Mouse (Mus musculus): ENCODE measurements around the gene Ttc21a. TPM values are rescaled to one million over a fixed set of nuclear protein-coding genes. Genes with fewer than 3 reads are reported as not detected.

The Ttc21a gene
- polyA plus RNA-seq, 1 experiment from 2014 or later: 0.20 TPM

DNA sequence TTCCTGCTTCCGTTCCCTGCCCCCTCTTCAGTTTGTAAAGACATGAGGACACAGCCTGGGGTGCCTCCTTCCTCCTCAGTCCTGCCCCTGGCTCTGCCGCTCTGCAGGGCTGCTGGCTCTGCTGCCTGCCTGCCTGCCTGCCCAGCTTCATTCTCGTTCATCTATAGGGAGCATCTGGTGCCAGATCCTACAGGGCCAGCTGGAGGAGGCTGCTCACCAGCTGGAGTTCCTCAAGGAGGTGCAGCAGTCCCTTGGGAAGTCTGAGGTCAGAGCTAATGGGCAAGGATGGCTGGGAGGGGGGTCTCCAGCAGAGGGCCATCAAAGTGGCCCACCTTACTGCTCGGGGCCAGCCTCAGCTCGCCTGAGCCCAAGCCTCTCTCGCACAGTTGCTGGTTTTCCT, 13.0 kb downstream of the Ttc21a start:
- Histone ChIP-seq H3K27ac (ENCODE audit: low read depth, low read length) (no peak overlapping the region), H3K36me3 (ENCODE audit: control insufficient read depth, insufficient read depth, low read length) (no peaks in the 10 kb centered on the region), H3K27me3 (ENCODE audit: control insufficient read depth, insufficient read depth, low read length) (no peaks in the 10 kb centered on the region), H3K9ac (ENCODE audit: low read length) (no peak overlapping the region), H3K4me3 (ENCODE audit: low read depth, low read length) (no peak overlapping the region), H3K4me1 (ENCODE audit: control insufficient read depth, insufficient read depth, low read length) (no peaks in the 10 kb centered on the region), H3K9me3 (ENCODE audit: control insufficient read depth, low read length) (no peaks in the 10 kb centered on the region), H3K4me2 (no peak overlapping the region)
- ATAC-seq (ENCODE audit: low FRiP score) (no peak), DNase-seq (ENCODE audit: low spot score, missing footprints) (no peak)
- WGBS: 53% methylated on average over 6 of the region's 6 CpGs

DNA sequence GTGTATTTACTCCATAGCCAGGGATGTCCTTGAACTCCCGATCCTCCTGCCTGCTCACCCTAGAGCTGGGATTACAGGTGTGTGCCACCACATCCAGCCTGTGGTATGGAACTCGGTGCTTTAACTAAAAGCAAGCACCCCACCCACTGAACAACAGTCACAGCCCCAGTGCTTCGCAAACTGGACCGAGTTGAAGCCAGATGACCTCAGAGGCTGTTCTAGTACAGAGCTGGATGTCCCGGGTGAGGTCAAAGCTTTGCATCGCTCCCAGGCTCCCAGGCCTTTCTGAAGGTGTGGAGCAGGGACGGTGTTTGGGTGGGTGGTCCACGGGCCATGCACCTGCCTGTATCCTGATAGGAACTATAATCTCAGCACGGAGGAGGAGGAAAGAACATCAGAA, 14.0 kb downstream of the Ttc21a start:
- no peaks in the 10 kb centered on the region for H3K27me3 ChIP-seq (ENCODE audit: control insufficient read depth, insufficient read depth, low read length)
- no peaks in the 10 kb centered on the region for H3K36me3 ChIP-seq (ENCODE audit: control insufficient read depth, insufficient read depth, low read length)
- H3K9me3 ChIP-seq (ENCODE audit: control insufficient read depth, low read length): no peaks in the 10 kb centered on the region
- no peak overlapping the region for H3K4me3 ChIP-seq (ENCODE audit: low read depth, low read length)
- H3K4me1 ChIP-seq (ENCODE audit: control insufficient read depth, insufficient read depth, low read length): no peaks in the 10 kb centered on the region
- no peak overlapping the region for H3K4me2 ChIP-seq
- DNase-seq (ENCODE audit: low spot score, missing footprints) (peak; percentile 73), ATAC-seq (ENCODE audit: low FRiP score) (no peak)
- WGBS: 88% methylated on average over 9 of the region's 9 CpGs
- no peak overlapping the region for H3K9ac ChIP-seq (ENCODE audit: low read length)
- H3K27ac ChIP-seq (ENCODE audit: low read depth, low read length): no peak overlapping the region

DNA sequence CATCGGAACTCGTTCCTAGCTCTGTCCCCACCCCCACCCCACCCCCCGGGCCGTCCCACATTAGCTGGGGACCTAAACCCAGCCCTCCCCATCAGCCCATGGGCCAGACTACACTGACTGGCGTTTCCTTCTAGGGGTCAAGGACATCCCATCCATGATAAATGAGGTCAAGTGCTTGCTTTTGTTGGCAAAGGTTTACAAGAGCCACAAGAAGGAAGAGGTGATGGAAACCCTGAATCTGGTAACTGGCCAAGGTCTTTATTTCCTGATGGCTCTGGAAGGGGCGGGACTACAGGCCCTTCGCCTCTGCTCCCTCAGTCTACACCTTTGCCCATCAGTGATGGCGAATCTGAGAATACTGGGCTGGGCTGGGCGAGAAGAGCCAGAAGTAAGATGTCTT, 21.4 kb downstream of the Ttc21a start:
- DNase-seq (ENCODE audit: low spot score, missing footprints) (no peak), ATAC-seq (ENCODE audit: low FRiP score) (no peak)
- Histone ChIP-seq H3K4me1 (ENCODE audit: control insufficient read depth, insufficient read depth, low read length) (peaks cover 3% of the 10 kb centered on the region; the same call in 1 of the 2 replicates), H3K27me3 (ENCODE audit: control insufficient read depth, insufficient read depth, low read length) (no peaks in the 10 kb centered on the region), H3K9me3 (ENCODE audit: control insufficient read depth, low read length) (no peaks in the 10 kb centered on the region), H3K27ac (ENCODE audit: low read depth, low read length) (no peak overlapping the region), H3K9ac (ENCODE audit: low read length) (no peak overlapping the region), H3K4me3 (ENCODE audit: low read depth, low read length) (no peak overlapping the region), H3K36me3 (ENCODE audit: control insufficient read depth, insufficient read depth, low read length) (no peaks in the 10 kb centered on the region), H3K4me2 (no peak overlapping the region)
- 80% methylated on average over 9 of the region's 9 CpGs for WGBS

DNA sequence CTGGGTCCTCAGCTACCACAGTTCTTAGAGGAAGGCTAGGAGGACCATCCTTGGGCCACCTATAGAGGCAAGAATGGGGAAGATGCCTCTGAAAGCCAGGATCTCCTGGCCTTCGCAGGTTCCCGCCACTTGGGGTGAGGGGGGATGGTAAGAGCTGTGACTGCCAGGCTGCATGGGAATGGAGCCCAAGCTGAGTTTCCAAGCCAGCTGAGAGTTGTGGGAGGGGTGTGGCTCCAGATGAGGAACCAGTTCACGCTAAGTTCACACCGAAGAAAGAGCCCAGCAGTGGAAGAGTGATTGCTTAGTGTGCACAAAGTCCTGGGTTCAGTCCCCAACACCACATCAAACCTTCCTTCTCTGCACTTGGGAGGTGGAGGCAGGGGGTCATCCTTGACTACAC, 24.8 kb downstream of the Ttc21a start:
- no peak overlapping the region for H3K4me3 ChIP-seq (ENCODE audit: low read depth, low read length)
- H3K27me3 ChIP-seq (ENCODE audit: control insufficient read depth, insufficient read depth, low read length): no peaks in the 10 kb centered on the region
- no peaks in the 10 kb centered on the region for H3K9me3 ChIP-seq (ENCODE audit: control insufficient read depth, low read length)
- H3K4me1 ChIP-seq (ENCODE audit: control insufficient read depth, insufficient read depth, low read length): peaks cover 3% of the 10 kb centered on the region; the same call in 1 of the 2 replicates
- H3K4me2 ChIP-seq: no peak overlapping the region
- H3K9ac ChIP-seq (ENCODE audit: low read length): no peak overlapping the region
- no peak overlapping the region for H3K27ac ChIP-seq (ENCODE audit: low read depth, low read length)
- ATAC-seq (ENCODE audit: low FRiP score) (no peak), DNase-seq (ENCODE audit: low spot score, missing footprints) (peak; percentile 14)
- no peaks in the 10 kb centered on the region for H3K36me3 ChIP-seq (ENCODE audit: control insufficient read depth, insufficient read depth, low read length)
- WGBS: 82% methylated on average over 4 of the region's 4 CpGs

DNA sequence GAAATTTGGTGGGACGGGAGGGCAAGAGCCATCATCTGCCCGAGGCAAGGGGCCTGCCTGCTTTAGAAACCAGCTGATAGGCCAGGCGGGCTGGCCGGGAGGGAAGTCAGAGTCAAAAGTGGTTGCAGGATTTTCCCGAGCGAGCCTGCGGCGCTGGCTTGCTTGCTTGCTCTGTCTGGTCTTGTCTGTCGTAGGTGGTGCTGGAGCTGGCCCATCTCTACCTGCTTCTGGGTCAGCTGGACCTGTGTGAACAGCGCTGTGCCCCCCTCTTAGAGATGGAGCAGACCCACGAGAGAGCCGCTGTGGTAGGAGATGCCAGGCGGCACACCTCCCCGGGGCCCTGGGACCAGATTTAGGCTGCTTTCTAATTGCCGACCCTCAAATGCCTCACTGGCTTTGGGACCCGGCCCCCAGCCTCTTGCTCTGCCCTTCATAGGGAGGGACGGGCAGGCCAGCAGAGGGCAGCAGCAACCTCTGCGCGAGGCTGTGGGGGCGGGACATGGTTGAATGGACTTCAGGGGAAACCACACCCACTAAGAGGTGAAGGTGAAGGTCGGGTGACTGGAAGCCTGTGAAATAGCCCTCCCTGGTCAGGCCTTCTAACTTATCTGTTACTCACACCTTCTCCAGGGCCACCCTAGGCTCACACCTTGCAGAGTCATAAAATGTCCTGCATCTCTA, 25.7 kb downstream of the Ttc21a start:
- H3K4me2 ChIP-seq: peak overlapping the region; percentile 28; the same call in 1 of the 2 replicates
- H3K4me1 ChIP-seq (ENCODE audit: control insufficient read depth, insufficient read depth, low read length): peaks cover 3% of the 10 kb centered on the region; the same call in 1 of the 2 replicates
- 11% methylated on average over 21 of the region's 21 CpGs for WGBS
- DNase-seq (ENCODE audit: low spot score, missing footprints) (peak; percentile 93), ATAC-seq (ENCODE audit: low FRiP score) (peak; percentile 76)
- no peaks in the 10 kb centered on the region for H3K27me3 ChIP-seq (ENCODE audit: control insufficient read depth, insufficient read depth, low read length)
- no peaks in the 10 kb centered on the region for H3K9me3 ChIP-seq (ENCODE audit: control insufficient read depth, low read length)
- H3K9ac ChIP-seq (ENCODE audit: low read length): peak overlapping the region; percentile 36; the same call in 1 of the 2 replicates
- H3K4me3 ChIP-seq (ENCODE audit: low read depth, low read length): no peak overlapping the region
- H3K36me3 ChIP-seq (ENCODE audit: control insufficient read depth, insufficient read depth, low read length): no peaks in the 10 kb centered on the region
- no peak overlapping the region for H3K27ac ChIP-seq (ENCODE audit: low read depth, low read length)

DNA sequence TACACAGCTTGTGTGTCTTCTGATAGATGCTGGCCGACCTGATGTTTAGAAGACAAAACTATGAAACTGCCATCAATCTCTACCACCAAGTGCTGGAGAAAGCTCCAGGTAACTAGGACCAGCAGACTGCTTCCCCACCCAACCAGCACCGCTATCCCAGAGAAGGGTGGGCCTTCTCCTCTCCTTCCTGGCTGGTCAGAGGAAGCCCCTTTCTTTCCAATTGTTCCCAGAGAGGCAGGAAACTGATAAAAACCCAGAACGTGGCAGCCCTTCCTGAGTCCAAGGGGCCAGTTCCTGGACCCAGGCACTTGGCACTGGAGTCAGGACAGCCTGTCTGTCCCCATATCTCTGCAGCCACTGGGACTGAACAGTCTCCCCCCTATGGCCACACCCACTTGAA, 26.8 kb downstream of the Ttc21a start:
- H3K4me3 ChIP-seq (ENCODE audit: low read depth, low read length): no peak overlapping the region
- no peaks in the 10 kb centered on the region for H3K27me3 ChIP-seq (ENCODE audit: control insufficient read depth, insufficient read depth, low read length)
- H3K4me1 ChIP-seq (ENCODE audit: control insufficient read depth, insufficient read depth, low read length): peaks cover 3% of the 10 kb centered on the region; the same call in 1 of the 2 replicates
- no peak overlapping the region for H3K27ac ChIP-seq (ENCODE audit: low read depth, low read length)
- WGBS: 69% methylated on average over 3 of the region's 3 CpGs
- ATAC-seq (ENCODE audit: low FRiP score) (no peak), DNase-seq (ENCODE audit: low spot score, missing footprints) (peak; percentile 53)
- no peak overlapping the region for H3K9ac ChIP-seq (ENCODE audit: low read length)
- H3K9me3 ChIP-seq (ENCODE audit: control insufficient read depth, low read length): no peaks in the 10 kb centered on the region
- H3K36me3 ChIP-seq (ENCODE audit: control insufficient read depth, insufficient read depth, low read length): no peaks in the 10 kb centered on the region
- H3K4me2 ChIP-seq: no peak overlapping the region

DNA sequence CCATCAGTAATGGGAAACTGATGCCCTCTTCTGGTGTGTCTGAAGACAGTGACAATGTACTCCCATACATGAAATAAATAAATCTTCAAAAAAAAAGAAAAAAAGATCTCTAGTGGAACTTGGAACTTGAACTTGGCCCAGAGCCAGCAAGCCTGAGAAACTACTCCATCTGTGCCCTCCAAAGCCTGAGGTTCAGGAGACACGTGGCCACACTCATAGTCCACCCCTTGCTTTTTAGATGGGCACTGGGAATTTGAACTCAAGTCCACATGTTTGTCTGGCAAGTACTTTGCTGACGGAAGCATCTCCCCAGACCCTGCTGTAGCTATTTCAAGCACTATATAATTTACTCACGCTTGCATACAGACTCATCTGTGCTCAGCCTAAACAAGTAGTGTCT, 27.8 kb downstream of the Ttc21a start:
- Histone ChIP-seq H3K9ac (ENCODE audit: low read length) (no peak overlapping the region), H3K36me3 (ENCODE audit: control insufficient read depth, insufficient read depth, low read length) (no peaks in the 10 kb centered on the region), H3K4me3 (ENCODE audit: low read depth, low read length) (no peak overlapping the region), H3K4me2 (no peak overlapping the region), H3K27me3 (ENCODE audit: control insufficient read depth, insufficient read depth, low read length) (no peaks in the 10 kb centered on the region), H3K9me3 (ENCODE audit: control insufficient read depth, low read length) (no peaks in the 10 kb centered on the region), H3K27ac (ENCODE audit: low read depth, low read length) (no peak overlapping the region), H3K4me1 (ENCODE audit: control insufficient read depth, insufficient read depth, low read length) (peaks cover 3% of the 10 kb centered on the region; the same call in 1 of the 2 replicates)
- ATAC-seq (ENCODE audit: low FRiP score): no peak
- 85% methylated on average over 3 of the region's 3 CpGs for WGBS
- peak; percentile 47 for DNase-seq (ENCODE audit: low spot score, missing footprints)

DNA sequence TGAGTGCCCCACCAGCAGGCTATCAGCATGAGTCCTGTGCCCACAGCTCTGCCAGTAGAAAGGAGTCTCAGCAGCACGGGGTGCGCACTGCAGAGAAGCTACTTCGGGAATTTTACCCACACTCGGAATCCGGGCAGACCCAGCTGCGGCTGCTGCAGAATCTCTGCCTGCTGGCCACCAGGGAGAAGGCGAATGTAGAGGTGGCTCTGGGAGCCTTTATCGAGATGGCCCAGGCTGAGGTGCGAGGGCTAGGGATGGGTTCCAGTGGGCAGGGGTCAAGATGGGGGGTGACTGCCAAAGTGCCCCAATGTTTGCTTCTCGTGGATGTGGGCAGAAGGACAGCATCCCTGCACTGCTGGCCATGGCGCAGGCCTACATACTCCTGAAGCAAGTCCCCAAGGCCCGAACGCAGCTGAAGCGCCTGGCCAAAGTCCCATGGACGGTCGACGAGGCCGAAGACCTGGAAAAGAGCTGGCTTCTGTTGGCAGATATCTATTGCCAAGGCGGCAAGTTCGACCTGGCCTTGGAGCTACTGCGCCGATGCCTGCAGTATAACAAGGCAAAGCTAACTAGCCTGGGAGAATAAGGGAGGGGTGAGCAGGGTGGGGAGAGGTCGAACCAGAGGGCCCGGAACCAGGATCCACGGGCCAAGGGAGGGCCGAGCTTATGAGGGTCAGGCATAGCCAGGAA, 29.0 kb downstream of the Ttc21a start:
- Histone ChIP-seq H3K4me2 (no peak overlapping the region), H3K4me1 (ENCODE audit: control insufficient read depth, insufficient read depth, low read length) (peaks cover 3% of the 10 kb centered on the region; the same call in 1 of the 2 replicates), H3K4me3 (ENCODE audit: low read depth, low read length) (no peak overlapping the region), H3K27me3 (ENCODE audit: control insufficient read depth, insufficient read depth, low read length) (no peaks in the 10 kb centered on the region), H3K36me3 (ENCODE audit: control insufficient read depth, insufficient read depth, low read length) (no peaks in the 10 kb centered on the region), H3K9ac (ENCODE audit: low read length) (no peak overlapping the region), H3K9me3 (ENCODE audit: control insufficient read depth, low read length) (no peaks in the 10 kb centered on the region), H3K27ac (ENCODE audit: low read depth, low read length) (no peak overlapping the region)
- ATAC-seq (ENCODE audit: low FRiP score) (no peak), DNase-seq (ENCODE audit: low spot score, missing footprints) (no peak)
- 86% methylated on average over 26 of the region's 26 CpGs for WGBS

DNA sequence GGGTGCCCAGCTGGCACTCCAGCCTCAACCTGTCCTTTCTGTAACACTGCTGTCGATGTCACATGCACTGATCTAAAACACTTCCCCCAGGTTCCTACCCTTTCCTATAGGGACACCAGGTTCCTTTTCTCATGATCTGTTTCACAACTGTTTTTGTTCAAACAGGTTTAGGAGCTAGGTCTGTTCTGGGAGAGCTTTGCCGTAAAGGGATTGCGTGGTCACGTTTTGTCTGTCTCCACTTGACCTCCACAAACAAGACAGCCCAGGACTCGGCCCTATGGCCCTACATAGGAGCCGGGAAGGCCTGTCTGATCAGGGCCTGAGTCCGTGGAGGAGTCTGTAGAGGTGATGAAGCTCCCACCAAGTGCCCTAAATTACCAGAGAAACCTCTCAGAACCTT, 32.4 kb downstream of the Ttc21a start:
- 81% methylated on average over 7 of the region's 7 CpGs for WGBS
- Histone ChIP-seq H3K9me3 (ENCODE audit: control insufficient read depth, low read length) (no peaks in the 10 kb centered on the region), H3K27ac (ENCODE audit: low read depth, low read length) (no peak overlapping the region), H3K9ac (ENCODE audit: low read length) (no peak overlapping the region), H3K4me2 (no peak overlapping the region), H3K4me3 (ENCODE audit: low read depth, low read length) (no peak overlapping the region), H3K36me3 (ENCODE audit: control insufficient read depth, insufficient read depth, low read length) (peaks cover 3% of the 10 kb centered on the region; the same call in 1 of the 2 replicates), H3K27me3 (ENCODE audit: control insufficient read depth, insufficient read depth, low read length) (no peaks in the 10 kb centered on the region), H3K4me1 (ENCODE audit: control insufficient read depth, insufficient read depth, low read length) (no peaks in the 10 kb centered on the region)
- peak; percentile 8 for DNase-seq (ENCODE audit: low spot score, missing footprints)
- ATAC-seq (ENCODE audit: low FRiP score): no peak
